Mouse (Mus musculus) heart, postnatal 4 days (tissue): ENCODE measurements around the gene Snrpd2. TPM values are rescaled to one million over a fixed set of nuclear protein-coding genes. Genes with fewer than 3 reads are reported as not detected.
A peak's percentile ranks its signal among the peaks of the same experiment; 100 is the strongest.
"Not testable (repeated sequence)": the region's sequence is repeated elsewhere in the genome, so short reads cannot be mapped to it uniquely, and the experiment has no call there.

Source experiments
- DNase-seq: peaks from one replicate; pipeline ENCODE4 v3.0.0; 2021
- total RNA-seq, 2 experiments: library from RNA; stranded (reverse); gene quantifications; 2 replicates each; pipeline ENCODE4 v1.2.3; 2021

The Snrpd2 gene
- total RNA-seq, 2 experiments from 2014 or later, result 95.2 to 99.9 TPM

DNA sequence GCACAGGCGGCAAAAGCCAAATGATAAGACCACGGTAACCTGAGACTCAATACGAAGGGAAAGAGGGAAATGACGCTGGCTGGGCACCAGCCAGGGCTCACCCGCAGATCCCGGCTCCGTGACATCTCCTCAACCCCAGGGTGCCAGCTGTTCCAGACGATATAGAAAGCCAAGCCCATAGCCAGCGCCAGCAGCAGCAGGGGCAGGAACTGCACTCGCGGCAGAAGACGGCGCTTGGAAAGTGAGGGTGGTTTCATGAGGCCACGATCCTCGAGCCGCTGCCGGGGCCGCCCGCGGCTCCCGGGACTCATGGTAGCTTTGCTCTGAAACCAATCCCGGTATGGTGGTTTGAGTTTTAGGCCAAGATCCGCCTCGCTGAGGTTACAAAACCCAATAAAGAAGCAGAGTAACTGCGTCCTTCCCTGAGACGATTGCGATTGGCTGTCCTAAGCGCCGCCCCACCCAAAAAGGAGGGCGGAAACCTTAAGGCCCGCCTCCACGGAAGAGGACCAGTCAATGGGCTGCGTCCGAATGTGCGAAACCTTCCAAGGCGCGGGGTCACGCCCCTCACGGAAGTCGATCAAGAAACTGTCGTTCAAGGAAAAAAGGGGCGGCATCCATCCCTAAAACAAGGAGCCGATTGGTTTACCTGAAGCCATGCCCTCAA lies 514 bp upstream of the Snrpd2 start, which contains the start of gene Qpctl:
TSS of gene Qpctl (minus strand) at position 417 of the 667 bp plus-strand sequence.
- DNase-seq, result peak; percentile 98

DNA sequence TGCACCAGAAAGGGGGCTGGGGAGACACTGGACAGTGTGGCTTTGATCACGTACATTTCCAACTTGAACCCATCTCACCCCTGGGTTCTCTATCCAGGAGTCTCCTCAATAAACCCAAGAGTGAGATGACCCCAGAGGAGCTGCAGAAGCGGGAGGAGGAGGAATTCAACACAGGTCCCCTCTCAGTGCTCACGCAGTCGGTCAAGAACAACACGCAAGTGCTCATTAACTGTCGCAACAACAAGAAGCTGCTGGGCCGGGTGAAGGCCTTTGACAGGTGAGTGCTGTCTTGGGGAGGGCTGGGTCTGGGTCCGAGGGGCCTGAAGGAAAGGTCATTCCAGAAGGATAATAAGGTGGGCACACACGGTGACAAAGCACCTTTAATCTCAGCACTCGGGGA lies 1.6 kb downstream of the Snrpd2 start:
- DNase-seq, result not testable (repeated sequence)

DNA sequence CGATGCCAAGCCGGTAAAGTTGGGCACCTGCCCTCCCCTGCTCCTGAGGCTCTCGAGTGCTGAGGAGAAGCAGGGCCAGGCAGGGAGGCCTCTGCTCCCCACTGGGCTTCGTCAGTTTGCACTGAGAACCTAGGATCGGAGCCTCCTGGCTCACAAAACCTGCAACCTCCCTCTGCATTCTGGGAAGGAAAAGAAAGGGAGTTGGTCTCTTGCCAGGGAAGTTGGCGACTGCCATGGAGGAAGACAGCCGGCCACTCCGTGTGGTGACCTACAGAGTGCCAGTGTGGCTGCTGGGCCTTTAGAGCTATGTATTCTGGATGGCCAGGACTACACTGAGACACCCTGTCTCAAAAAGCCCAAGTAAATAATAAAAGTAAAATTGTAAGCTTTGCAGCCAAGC lies 5.3 kb downstream of the Snrpd2 start:
- no peak for DNase-seq

DNA sequence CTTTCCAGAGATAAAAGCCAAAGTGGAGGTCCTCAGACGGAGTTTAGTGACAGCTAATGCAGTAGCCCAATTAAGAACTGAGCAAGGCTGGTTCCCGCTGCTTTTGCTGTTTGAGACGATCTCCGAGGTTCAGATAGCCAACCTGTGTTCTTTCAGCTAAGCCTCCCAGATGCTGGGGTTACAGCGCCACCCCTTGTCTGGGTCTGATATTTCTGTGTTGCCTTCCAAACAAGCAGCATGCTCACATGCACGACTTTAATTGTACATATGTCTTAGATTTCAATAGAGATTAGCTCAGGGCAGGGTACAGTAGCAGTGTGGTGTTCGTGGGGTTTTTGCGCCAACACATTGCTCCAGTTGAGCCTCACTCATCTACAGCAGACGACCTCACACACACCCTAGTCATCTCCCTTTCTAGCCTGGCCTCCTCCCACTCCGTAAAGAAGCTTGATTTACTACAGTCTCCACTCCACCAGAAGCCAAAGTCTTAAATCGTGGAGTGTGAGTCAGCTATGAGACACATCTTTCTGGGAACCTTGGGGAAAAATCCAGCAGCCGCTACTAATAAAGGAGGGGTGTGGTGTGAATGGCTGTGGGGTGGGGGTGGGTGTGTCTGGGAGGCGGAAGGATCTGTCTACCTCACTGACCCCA lies 6.4 kb downstream of the Snrpd2 start:
- DNase-seq, result peak; percentile 39

DNA sequence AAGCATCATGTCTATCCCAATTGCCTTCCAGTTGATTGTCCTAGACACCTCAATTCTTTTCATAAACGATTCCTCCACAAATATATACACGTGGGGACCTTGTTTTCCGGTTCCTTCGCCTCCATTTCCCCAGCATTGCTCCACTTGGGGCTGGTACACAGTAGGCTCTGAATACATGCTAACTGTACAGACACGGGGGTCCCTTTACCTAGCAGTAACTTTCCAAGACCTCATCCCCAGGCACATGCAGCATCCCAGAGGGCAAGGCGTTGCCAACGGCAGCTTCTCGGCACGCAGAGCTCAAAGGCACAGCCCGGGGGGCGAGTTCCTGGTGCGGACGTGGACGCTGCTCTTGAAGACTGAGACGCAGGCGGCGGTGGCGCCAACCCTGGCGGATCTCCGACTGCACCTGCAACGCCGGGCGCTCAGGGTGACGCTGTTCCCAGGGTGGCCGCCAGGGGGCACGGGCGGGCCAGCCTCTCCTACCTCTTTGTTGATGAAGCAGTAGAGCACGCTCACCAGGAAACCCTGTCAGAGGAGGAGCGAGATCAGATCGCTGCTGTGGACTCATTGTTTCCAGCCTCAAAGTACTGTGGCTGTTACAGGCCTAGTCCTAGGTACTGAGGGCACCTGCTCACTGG lies 7.8 kb downstream of the Snrpd2 start:
- peak; percentile 96 for DNase-seq

DNA sequence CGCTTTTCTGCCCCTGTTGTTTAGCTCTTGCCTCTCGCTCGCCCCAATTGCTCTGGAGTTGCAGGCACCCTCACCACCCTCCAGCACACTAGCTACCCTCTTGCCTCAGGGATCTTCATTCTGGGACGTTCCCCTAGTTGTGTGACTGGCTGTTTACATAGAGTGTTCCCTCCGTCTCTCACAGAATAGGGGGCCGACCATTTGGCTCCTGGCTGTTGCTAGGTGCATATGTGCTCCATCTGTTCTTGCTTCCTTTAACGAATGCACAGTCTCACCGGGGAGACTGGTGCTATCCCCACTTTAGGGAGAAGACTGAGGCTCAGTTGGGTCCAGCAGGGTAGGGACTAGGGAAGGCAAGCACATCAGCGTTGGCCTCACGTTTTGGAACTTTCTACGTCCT lies 9.1 kb downstream of the Snrpd2 start:
- no peak for DNase-seq

DNA sequence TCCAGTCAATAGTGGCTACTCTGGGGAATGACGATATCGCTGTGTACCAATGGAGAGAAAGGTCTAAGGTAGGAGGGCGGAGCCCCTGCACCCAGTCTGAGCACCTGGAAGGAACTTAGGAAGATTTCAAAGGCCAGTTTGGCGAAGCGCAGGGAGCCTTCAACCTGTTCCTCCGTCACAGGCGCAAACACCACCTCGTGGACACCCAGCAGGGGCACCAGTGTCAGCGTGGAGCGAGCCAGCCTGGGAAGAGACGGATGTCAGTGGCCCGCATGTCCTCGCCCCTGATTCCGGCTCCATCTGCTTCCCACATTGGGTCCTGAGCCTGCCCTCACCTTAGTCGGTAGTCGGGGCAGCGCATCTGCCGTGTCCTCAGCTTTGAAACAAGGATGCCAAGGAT lies 9.9 kb downstream of the Snrpd2 start:
- no peak for DNase-seq

DNA sequence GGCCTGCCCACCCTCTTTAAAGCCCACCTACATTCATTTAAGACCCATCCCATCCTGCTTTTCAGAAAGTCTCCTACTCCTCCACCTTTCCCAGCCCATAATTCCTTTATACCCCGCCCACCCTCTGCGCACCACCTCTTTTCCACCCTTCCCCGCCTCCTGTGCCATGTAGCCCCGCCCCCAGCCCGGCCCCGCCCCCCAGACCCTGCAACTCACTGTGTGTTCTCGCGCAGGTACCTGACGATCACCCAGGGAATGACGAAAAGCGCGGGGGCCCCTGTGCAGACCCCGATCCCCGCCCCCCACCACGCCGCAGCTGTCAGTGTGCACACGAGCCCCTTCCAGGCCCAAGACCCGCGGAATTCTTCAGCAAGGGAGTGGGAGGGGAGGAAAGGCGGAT lies 10.6 kb downstream of the Snrpd2 start:
- DNase-seq, result no peak

DNA sequence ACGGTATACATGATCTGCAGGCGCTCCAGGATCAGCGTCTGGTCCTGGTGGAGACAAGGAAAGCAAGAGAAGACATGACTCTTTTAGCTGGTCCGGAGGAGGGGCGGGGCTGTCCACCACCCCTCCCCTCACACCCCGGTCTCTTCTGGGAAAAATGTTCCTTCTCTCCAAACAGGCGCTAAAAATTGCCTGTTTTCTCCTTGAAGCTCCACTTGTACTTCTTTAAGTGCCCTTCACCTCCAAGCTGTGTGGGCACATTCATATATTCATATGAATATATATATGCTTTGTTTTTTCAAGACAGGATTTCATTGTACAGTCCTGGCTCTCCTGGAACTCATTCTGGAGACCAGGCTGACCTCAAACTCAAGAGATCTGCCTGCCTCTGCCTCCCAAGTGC lies 13.4 kb downstream of the Snrpd2 start:
- DNase-seq, result no peak

DNA sequence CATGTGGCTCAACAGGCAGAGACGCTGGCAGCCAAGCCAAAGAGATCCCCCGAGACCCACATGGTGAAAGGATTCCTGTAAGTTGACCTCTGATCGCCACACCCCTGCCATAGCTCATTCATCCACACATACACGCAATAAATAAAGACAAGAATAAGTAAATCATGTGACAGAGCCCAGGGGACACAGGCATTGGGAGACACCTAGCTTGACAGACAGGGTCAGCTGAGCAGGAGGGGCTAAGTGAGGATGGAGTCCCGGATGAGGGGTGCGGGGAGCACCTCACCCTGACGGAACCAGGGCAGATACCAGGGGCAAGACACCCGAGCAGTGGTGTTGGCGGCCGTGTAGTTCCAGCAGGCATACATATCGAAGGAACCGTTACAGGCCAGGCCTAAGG lies 14.2 kb downstream of the Snrpd2 start:
- DNase-seq, result no peak

DNA sequence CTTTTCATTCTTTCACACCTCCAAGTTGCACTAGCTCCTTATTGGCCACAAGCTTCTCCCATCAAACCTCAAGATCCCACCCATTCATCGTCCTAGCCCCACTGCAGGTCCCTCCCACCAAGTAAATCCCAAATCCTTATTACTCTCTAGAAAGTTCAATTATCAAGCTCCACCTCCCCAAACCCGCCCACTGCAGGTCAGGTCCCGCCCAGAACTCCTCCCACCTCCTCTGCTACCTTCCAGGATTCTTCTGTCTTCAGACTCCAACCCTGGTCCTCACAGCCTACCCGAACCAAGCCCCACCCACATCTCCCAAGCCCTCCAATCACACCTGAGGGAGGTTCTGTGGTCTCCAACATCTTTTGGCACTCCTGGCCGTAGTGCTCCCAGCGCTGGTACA lies 14.7 kb downstream of the Snrpd2 start:
- DNase-seq, result no peak

DNA sequence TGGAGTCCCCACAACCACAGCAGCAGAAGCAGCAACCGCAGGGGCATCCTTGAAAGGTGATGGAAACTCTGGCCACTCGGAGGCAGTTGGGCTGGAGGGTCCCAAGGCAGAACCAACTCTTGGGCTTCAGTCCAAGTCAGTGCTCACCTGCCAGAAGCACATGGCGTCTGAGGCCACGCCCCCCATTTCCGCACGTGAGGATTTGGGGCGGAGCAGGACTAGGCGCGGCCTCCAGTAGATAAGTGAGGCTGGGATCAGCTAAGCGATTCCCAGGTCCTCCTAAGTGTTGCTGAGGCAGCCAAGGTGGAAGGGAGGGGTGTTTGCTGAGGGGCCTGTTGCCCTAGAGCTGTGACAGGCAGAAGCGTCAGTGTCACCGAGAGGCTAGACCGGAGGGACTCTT lies 15.5 kb downstream of the Snrpd2 start:
- no peak for DNase-seq

DNA sequence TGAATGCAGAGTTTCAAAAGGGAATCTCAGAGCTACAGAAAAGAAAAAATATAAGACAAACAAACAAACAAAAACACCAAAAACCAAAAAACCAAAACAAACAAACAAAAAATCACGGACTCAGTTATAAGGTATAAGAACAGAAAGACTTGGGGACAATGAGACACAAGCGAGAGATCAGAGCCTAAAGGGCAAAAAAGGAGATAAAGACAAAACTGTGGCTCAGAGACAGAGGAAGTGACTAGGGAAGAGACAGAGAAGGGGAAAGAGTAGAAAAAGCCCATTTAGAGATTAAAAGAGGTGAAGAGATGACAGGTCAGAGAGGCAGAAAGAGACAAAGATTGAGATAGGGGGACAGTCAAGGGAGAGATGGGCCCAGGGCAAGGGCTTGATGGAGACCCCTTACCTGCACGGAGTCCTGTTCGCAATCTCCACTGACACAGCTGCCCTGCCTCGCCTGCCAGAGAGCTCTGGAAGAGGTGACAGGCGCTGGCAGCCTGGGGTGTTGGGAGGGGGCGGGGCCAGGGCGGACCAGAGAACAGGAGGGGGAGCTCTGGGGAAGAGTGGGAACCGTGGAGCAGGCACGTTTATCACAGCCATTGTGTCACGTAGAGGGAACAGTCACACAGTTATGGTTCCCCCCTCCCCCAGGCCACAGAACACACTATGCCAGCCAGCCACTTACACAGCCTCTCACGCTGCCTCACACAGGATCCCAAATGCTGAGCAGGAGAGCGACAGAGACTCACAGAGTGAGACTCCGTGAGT lies 16.3 kb downstream of the Snrpd2 start, which contains the start of gene Gipr:
TSS of gene Gipr (minus strand) at position 472 of the 768 bp plus-strand sequence.
- DNase-seq, result peak; percentile 67

DNA sequence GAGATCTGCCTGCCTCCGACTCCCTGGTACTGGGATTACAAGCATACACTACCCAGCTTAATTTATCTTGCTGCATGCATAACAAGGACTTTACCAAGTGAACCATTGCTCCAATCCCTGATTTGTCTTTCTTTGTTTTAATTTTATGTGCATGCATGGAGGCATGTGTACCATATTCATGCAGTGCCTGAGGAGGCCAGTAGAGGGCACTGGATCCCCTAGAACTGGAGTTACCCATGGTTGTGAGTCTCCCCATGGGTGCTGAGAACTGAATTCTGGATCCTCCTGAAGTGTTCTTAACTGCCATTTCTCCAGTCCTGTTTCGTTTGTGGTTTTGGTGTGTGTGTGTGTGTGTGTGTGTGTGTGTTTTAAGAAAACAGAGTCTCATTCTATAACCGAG lies 17.5 kb downstream of the Snrpd2 start:
- DNase-seq, result no peak

DNA sequence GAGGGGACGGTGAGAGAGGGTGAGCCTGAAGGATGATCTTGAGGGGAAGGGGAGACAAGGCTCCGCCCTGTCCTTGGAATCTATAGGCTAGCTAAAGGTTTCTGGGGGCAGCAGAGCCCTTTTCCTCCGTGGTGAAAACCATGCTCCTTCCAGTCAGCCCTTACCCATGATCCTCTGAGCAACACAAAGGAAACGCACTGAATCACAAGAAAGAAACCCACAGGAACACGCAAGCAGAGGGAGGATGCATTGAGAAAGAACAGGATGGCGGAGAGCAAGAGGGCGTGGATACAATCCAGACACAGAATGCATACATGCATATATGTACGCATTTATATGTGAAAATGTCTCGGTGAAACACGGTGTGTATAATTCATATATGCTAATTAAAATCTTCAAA lies 20.0 kb downstream of the Snrpd2 start:
- DNase-seq, result no peak

DNA sequence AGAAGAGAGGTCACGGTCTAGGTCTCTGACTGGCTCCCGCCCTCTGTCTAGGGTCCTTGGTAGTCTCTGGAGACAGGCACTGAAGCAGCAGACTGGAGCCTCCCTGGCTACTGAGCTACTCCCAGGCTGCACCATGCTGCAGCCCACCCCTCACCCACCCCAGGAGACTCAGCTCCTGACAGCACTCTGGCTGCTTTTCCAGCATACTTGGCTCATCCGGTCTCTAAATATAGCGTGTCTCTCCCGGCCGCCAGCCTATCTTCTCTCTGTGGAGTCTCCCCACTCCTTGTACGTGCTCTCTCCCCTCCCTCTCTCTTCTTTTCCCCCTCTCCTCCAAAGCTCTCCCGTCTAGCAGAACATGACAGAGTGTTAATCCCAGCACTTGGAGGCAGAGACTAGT lies 20.6 kb downstream of the Snrpd2 start:
- DNase-seq, result peak; percentile 74

DNA sequence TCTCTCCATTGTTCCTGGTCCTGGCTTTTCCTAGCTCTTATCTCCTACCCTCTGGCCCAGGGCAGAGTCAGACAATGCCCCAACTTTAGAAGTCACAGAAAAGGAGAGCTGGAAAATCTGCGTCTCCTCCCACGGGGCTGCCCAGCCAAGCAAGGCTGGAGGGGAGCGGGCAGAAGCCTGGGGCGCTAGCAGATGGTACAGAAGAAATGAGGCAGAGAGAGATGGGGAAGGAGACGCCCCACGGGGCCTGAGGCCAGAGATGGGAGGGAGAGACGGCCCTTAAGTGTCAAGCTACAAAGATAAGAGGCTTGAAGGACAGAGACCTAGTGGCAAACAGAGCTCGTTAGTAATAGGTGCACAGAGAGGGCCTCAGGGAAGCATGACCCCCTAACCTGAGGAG lies 22.3 kb downstream of the Snrpd2 start:
- no peak for DNase-seq

DNA sequence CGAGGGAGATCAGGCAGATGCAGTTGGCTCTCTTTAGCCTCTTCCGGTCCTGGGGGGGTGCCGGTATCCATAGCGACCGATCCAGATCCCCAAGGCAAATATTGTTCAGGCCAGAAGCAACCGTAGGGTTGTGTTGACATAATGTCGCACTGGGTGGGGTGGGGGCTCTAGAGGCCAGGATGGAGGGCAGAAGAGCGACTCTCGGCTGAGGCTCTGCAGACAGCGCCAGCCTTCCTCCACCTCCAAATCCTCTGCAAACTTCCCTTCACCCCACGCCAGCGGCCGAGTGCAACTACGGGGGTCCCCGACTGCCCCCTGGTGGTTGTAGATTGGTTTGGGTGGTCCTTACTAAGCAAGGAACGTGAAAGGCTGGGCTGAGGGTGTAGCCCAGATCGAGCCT lies 23.4 kb downstream of the Snrpd2 start:
- peak; percentile 95 for DNase-seq

DNA sequence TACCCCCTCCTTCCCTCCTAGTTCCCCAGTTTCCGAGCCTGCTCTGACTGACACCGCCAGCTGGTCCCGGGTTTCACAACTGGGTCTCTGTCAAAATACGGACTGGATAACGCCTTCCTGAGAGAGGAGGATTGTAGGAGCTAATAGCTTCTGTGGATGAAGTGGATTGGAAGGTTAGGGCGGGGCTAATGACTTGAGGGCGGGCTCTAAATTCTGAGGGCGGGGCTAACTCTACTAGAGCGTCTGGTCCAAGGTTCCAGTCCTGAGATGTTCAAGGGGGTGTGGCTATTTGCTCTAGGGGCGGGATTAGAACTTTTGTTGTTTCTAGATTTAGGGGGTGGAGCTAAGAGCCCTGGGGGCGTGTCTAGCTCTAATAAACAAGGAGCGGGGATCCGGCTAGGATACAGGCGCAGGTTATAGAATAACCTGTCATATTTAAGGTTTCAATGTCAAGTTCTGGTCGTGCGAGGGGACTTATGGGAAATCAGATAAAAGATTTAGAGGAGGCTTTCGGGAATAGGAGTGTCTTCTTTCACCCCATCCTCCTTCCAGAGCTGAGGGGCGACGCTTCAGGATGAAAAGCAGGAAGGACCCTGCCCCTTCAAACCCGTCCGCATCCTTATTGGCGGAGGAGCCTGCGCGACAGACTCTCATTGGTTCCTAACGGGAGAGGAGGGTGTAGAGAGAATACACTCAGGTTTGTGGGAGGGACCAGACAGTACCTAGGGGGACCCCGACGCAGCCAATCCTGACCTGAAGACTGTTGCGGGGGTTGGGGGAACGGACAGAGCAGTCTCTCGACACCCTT lies 26.4 kb downstream of the Snrpd2 start, which contains the start of gene Eml2:
TSS of gene Eml2 (plus strand) at position 714 of the 808 bp plus-strand sequence.
- no peak for DNase-seq

DNA sequence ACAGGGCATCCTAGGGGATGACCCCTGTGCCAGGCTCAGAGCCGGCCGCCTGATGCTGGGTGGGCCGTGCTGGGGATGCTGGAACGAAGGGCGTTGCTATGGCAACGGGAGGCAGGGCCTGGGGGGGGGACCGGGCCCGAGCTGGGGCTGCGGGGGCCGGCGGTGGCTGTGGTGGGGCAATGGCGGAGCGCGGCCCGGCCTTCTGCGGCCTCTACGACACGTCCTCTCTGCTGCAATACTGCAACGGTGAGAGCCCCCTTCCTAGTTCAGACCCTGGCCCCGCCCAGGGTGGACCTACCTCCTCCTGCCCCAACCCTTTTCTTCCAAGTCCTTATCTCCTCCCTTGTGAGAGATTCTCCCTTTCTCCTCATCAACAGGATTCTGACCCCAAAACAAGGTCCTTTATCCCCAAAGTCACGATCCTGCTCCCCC lies 27.0 kb downstream of the Snrpd2 start:
- DNase-seq, result no peak

DNA sequence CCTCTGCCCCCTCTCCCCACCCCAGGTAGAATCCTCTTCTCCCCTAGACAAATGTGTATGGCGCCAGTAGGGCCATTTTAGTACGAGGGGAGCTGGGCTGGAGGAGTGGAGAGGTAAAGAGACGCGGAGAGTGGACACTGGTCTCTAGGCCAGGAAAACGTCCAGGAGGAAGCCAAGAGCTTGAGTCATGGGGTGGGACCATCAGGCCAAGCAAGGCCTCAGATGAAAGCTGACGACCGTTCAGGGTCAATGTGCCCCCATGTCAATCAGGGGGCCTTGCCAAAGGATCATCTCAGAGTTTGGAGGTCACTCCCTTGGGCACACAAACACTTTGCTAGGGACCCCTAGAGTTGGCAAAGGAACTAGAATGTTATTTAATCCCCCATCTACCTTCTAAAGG lies 27.7 kb downstream of the Snrpd2 start:
- DNase-seq, result no peak

DNA sequence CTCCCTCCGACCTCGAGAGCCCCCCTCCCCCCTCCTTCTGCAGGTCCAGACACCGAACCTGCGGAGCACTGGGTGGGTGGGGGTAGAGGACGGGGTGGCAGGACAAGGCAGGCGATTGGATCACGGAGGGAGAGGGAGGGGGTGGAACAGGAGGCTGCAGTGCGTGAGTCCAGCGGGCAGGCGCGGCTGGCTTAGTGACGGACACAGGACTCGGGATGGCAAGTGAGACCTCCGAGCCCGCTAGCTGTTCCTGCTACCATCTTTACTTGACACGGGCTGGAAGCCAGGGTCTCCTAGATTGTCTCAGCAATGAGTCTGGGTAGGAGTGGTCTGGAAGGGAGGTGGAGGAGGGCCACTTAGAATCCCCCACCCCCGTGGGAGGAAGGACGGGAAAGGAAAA lies 28.5 kb downstream of the Snrpd2 start:
- no peak for DNase-seq
